Mouse (Mus musculus): ENCODE results near the gene Cage1. TPM values are rescaled to one million over a fixed set of nuclear protein-coding genes. Genes with fewer than 3 reads are reported as not detected.
A peak's percentile ranks its signal among the peaks of the same experiment; 100 is the strongest.

Gene Cage1
- 1 to 10 TPM; 3.6 to 3.8 TPM for total RNA-seq (2021)

GRCm38 (mm10) chr13:38037044-38037687, at the start of gene Cage1:
Gene Cage1, minus strand, starts transcription at chr13:38037069.
- intact Hi-C loops (cut with DNase I): loop anchor here (5.0 kb wide), 1 partner anchor 45 kb away; the partner anchor contains the start of gene Ssr1
- DNase-seq: peak; percentile 97

- intact Hi-C loops (cut with DNase I): no loop called here
- no peak for DNase-seq
Observed at GRCm38 (mm10) chr13:38081161-38081560, 44.3 kb upstream of the Cage1 start.

- intact Hi-C loops (cut with DNase I): no loop called here
- no peak for DNase-seq
Observed at GRCm38 (mm10) chr13:38080725-38081124, 43.9 kb upstream of the Cage1 start.

- no peak for DNase-seq
Observed at GRCm38 (mm10) chr13:38080014-38080413, 43.1 kb upstream of the Cage1 start.

GRCm38 (mm10) chr13:38079366-38079765, 42.5 kb upstream of the Cage1 start:
- no peak for DNase-seq
- intact Hi-C loops (cut with DNase I): no loop called here

More at GRCm38 (mm10) chr13:38080014-38080413, 43.1 kb upstream of the Cage1 start:
- intact Hi-C loops (cut with DNase I): no loop called here

- intact Hi-C loops (cut with DNase I): no loop called here
- no peak for DNase-seq
Observed at GRCm38 (mm10) chr13:38078836-38079235, 42.0 kb upstream of the Cage1 start.

GRCm38 (mm10) chr13:38077113-38077512, 40.2 kb upstream of the Cage1 start:
- intact Hi-C loops (cut with DNase I): no loop called here
- DNase-seq: no peak

GRCm38 (mm10) chr13:38074404-38074803, 37.5 kb upstream of the Cage1 start:
- no peak for DNase-seq
- intact Hi-C loops (cut with DNase I): no loop called here

- DNase-seq: no peak
- intact Hi-C loops (cut with DNase I): no loop called here
Observed at GRCm38 (mm10) chr13:38073374-38074307, 36.8 kb upstream of the Cage1 start.

GRCm38 (mm10) chr13:38070945-38071344, 34.1 kb upstream of the Cage1 start:
- DNase-seq: no peak
- intact Hi-C loops (cut with DNase I): no loop called here

GRCm38 (mm10) chr13:38064854-38065663, 28.2 kb upstream of the Cage1 start:
- DNase-seq: peak; percentile 29
- intact Hi-C loops (cut with DNase I): loop anchor here (5.0 to 10.0 kb wide), 2 partner anchors 142 to 560 kb away; no protein-coding TSS in a partner anchor

- intact Hi-C loops (cut with DNase I): loop anchor here (5.0 to 10.0 kb wide), 2 partner anchors 145 to 562 kb away; no protein-coding TSS in a partner anchor
- no peak for DNase-seq
Observed at GRCm38 (mm10) chr13:38062678-38063077, 25.8 kb upstream of the Cage1 start.

- no peak for DNase-seq
- intact Hi-C loops (cut with DNase I): loop anchor here (5.0 kb wide), 1 partner anchor 63 kb away; no protein-coding TSS in a partner anchor
Observed at GRCm38 (mm10) chr13:38049888-38050287, 13.0 kb upstream of the Cage1 start.

- intact Hi-C loops (cut with DNase I): loop anchor here (5.0 kb wide), 1 partner anchor 46 kb away; the partner anchor contains the start of gene Ssr1
Observed at GRCm38 (mm10) chr13:38037811-38038210, 942 bp upstream of the Cage1 start.

GRCm38 (mm10) chr13:38036343-38037043, 376 bp downstream of the Cage1 start, which contains the start of gene Riok1:
Gene Riok1, plus strand, starts transcription at chr13:38036995.
- intact Hi-C loops (cut with DNase I): loop anchor here (5.0 kb wide), 1 partner anchor 44 kb away; the partner anchor contains the start of gene Ssr1
- no peak for DNase-seq

More at GRCm38 (mm10) chr13:38037811-38038210, 942 bp upstream of the Cage1 start:
- DNase-seq: no peak

GRCm38 (mm10) chr13:38028407-38028806, 8.5 kb downstream of the Cage1 start:
- intact Hi-C loops (cut with DNase I): no loop called here
- no peak for DNase-seq

GRCm38 (mm10) chr13:38027618-38028248, 9.1 kb downstream of the Cage1 start:
- intact Hi-C loops (cut with DNase I): no loop called here
- no peak for DNase-seq

GRCm38 (mm10) chr13:38025874-38026273, 11.0 kb downstream of the Cage1 start:
- no peak for DNase-seq
- intact Hi-C loops (cut with DNase I): no loop called here

- intact Hi-C loops (cut with DNase I): no loop called here
- no peak for DNase-seq
Observed at GRCm38 (mm10) chr13:38018791-38019190, 18.1 kb downstream of the Cage1 start.
